Mouse (Mus musculus) neural tube, embryonic 13.5 days (tissue): ENCODE measurements around the gene Stac2. TPM values are rescaled to one million over a fixed set of nuclear protein-coding genes. Genes with fewer than 3 reads are reported as not detected.

Source experiments
- ATAC-seq: fragments of 200-750 bp; cut with Nextera tagmentation; 2 replicates; pipeline ENCODE4 v1.8.0; 2017; ENCODE audit warnings: low read depth, mild to moderate bottlenecking, moderate TSS enrichment, moderate library complexity
- H3K27ac ChIP-seq: fragments of 300-500 bp; sonication (generic); replicated peaks from 2 replicates; pipeline ENCODE4 v1.5.1; 2015; ENCODE audit warnings: moderate library complexity, mild to moderate bottlenecking, inconsistent platforms
- H3K27me3 ChIP-seq: fragments of 300-500 bp; sonication (generic); 2 replicates; pipeline ENCODE4 v1.6.1; 2015; ENCODE audit warnings: mild to moderate bottlenecking, inconsistent platforms
- H3K36me3 ChIP-seq: fragments of 300-500 bp; sonication (generic); 2 replicates; pipeline ENCODE4 v1.6.1; 2015; ENCODE audit warnings: mild to moderate bottlenecking, inconsistent platforms
- H3K4me1 ChIP-seq: fragments of 300-500 bp; sonication (generic); replicated peaks from 2 replicates; pipeline ENCODE4 v1.6.1; 2015; ENCODE audit warnings: inconsistent platforms
- H3K4me2 ChIP-seq: fragments of 300-500 bp; sonication (generic); 2 replicates; pipeline ENCODE4 v1.6.1; 2015; ENCODE audit warnings: inconsistent platforms, mild to moderate bottlenecking, moderate library complexity
- H3K4me3 ChIP-seq: fragments of 300-500 bp; sonication (generic); 2 replicates; pipeline ENCODE4 v1.5.1; 2015; ENCODE audit warnings: mild to moderate bottlenecking, inconsistent platforms
- H3K9ac ChIP-seq: fragments of 300-500 bp; sonication (generic); 2 replicates; pipeline ENCODE4 v1.6.1; 2015; ENCODE audit warnings: moderate library complexity, mild to moderate bottlenecking, inconsistent platforms
- H3K9me3 ChIP-seq: fragments of 300-500 bp; sonication (generic); 2 replicates; pipeline ENCODE4 v1.6.1; 2016; ENCODE audit warnings: inconsistent platforms
- WGBS: fragments of 180-500 bp; shearing (Covaris S2); methylation state at CpG from one replicate; pipeline ENCODE4 v1.1.7; 2015; 5-methylcytosine and 5-hydroxymethylcytosine counted together
- polyA plus RNA-seq: library from polyadenylated mRNA; unstranded; fragments of >200 nt; fragmentation: Nextera tagmentation; extraction: Ambion mirVana; gene quantifications from 2 replicates; pipeline ENCODE4 v1.2.1, GENCODE M21; 2015

Stac2 gene
- polyA plus RNA-seq, 1 experiment from 2014 or later = 13.9 TPM

- H3K4me2 ChIP-seq = peak overlapping the region; percentile 78
- H3K4me1 ChIP-seq = peaks cover 47% of the 10 kb centered on the region
- H3K4me3 ChIP-seq = peak overlapping the region; percentile 95
- ATAC-seq = peak; percentile 1; the same call in 1 of the 2 replicates
- peak overlapping the region; percentile 97 for H3K9ac ChIP-seq
- H3K9me3 ChIP-seq = no peaks in the 10 kb centered on the region
- H3K27ac ChIP-seq = peak overlapping the region; percentile 87
- WGBS = 17% methylated on average over 8 of the region's 8 CpGs
- no peaks in the 10 kb centered on the region for H3K27me3 ChIP-seq
- H3K36me3 ChIP-seq = peaks cover 42% of the 10 kb centered on the region
These were observed 33.2 kb downstream of the Stac2 start for GRCm38 (mm10) chr11:98019883-98020610.

- peak overlapping the region; percentile 87 for H3K27ac ChIP-seq
- 37% methylated on average over 9 of the region's 10 CpGs for WGBS
These were observed 34.2 kb downstream of the Stac2 start for GRCm38 (mm10) chr11:98018858-98019641.

GRCm38 (mm10) chr11:98018222-98018621 is 35.0 kb downstream of the Stac2 start:
- H3K36me3 ChIP-seq = peaks cover 58% of the 10 kb centered on the region
- H3K9me3 ChIP-seq = no peaks in the 10 kb centered on the region
- H3K27me3 ChIP-seq = no peaks in the 10 kb centered on the region
- no peak overlapping the region for H3K4me2 ChIP-seq
- H3K9ac ChIP-seq = peak overlapping the region; percentile 41; the same call in 1 of the 2 replicates
- H3K27ac ChIP-seq = no peak overlapping the region
- H3K4me1 ChIP-seq = peaks cover 42% of the 10 kb centered on the region
- no peak overlapping the region for H3K4me3 ChIP-seq
- no peak for ATAC-seq
- 77% methylated on average over 6 of the region's 6 CpGs for WGBS

More at GRCm38 (mm10) chr11:98018858-98019641, 34.2 kb downstream of the Stac2 start:
- H3K9ac ChIP-seq = peak overlapping the region; percentile 97
- peaks cover 47% of the 10 kb centered on the region for H3K4me1 ChIP-seq
- peaks cover 52% of the 10 kb centered on the region for H3K36me3 ChIP-seq
- H3K9me3 ChIP-seq = no peaks in the 10 kb centered on the region
- ATAC-seq = no peak
- H3K4me3 ChIP-seq = peak overlapping the region; percentile 95; the same call in 1 of the 2 replicates
- H3K4me2 ChIP-seq = peak overlapping the region; percentile 78
- H3K27me3 ChIP-seq = no peaks in the 10 kb centered on the region

GRCm38 (mm10) chr11:98016824-98017223 is 36.4 kb downstream of the Stac2 start:
- ATAC-seq = no peak
- Histone ChIP-seq H3K4me2 (no peak overlapping the region), H3K4me1 (peaks cover 38% of the 10 kb centered on the region), H3K9ac (no peak overlapping the region), H3K36me3 (peaks cover 69% of the 10 kb centered on the region), H3K9me3 (no peaks in the 10 kb centered on the region), H3K4me3 (no peak overlapping the region), H3K27me3 (no peaks in the 10 kb centered on the region), H3K27ac (no peak overlapping the region)
- WGBS = 86% methylated on average over 4 of the region's 4 CpGs

GRCm38 (mm10) chr11:98016177-98016576 is 37.1 kb downstream of the Stac2 start:
- ATAC-seq = no peak
- Histone ChIP-seq H3K36me3 (peaks cover 76% of the 10 kb centered on the region), H3K27ac (no peak overlapping the region), H3K27me3 (no peaks in the 10 kb centered on the region), H3K4me1 (peaks cover 33% of the 10 kb centered on the region), H3K9me3 (no peaks in the 10 kb centered on the region), H3K9ac (no peak overlapping the region), H3K4me3 (no peak overlapping the region), H3K4me2 (no peak overlapping the region)
- 94% methylated on average over 5 of the region's 5 CpGs for WGBS

- no peak for ATAC-seq
- H3K4me2 ChIP-seq = no peak overlapping the region
- peaks cover 95% of the 10 kb centered on the region for H3K36me3 ChIP-seq
- no peak overlapping the region for H3K9ac ChIP-seq
- no peaks in the 10 kb centered on the region for H3K27me3 ChIP-seq
- H3K9me3 ChIP-seq = no peaks in the 10 kb centered on the region
- H3K4me3 ChIP-seq = no peak overlapping the region
- peaks cover under 1% of the 10 kb centered on the region for H3K4me1 ChIP-seq
- H3K27ac ChIP-seq = no peak overlapping the region
- WGBS = 80% methylated on average over 10 of the region's 10 CpGs
These were observed 40.4 kb downstream of the Stac2 start for GRCm38 (mm10) chr11:98012831-98013230.

GRCm38 (mm10) chr11:98011716-98012115 is 41.5 kb downstream of the Stac2 start:
- H3K36me3 ChIP-seq = peaks cover 95% of the 10 kb centered on the region
- 75% methylated on average over 9 of the region's 9 CpGs for WGBS
- no peak for ATAC-seq
- no peaks in the 10 kb centered on the region for H3K27me3 ChIP-seq
- H3K4me1 ChIP-seq = no peaks in the 10 kb centered on the region
- H3K9ac ChIP-seq = no peak overlapping the region
- H3K4me3 ChIP-seq = no peak overlapping the region
- no peaks in the 10 kb centered on the region for H3K9me3 ChIP-seq
- no peak overlapping the region for H3K4me2 ChIP-seq
- H3K27ac ChIP-seq = no peak overlapping the region

GRCm38 (mm10) chr11:98008087-98008486 is 45.2 kb downstream of the Stac2 start:
- H3K4me1 ChIP-seq = peaks cover 12% of the 10 kb centered on the region
- H3K36me3 ChIP-seq = peaks cover 96% of the 10 kb centered on the region
- H3K9ac ChIP-seq = no peak overlapping the region
- no peaks in the 10 kb centered on the region for H3K9me3 ChIP-seq
- no peak overlapping the region for H3K4me2 ChIP-seq
- no peak overlapping the region for H3K4me3 ChIP-seq
- no peaks in the 10 kb centered on the region for H3K27me3 ChIP-seq
- no peak overlapping the region for H3K27ac ChIP-seq
- ATAC-seq = no peak
- WGBS = 86% methylated on average over 11 of the region's 11 CpGs

- Histone ChIP-seq H3K36me3 (peaks cover 81% of the 10 kb centered on the region), H3K9ac (no peak overlapping the region), H3K4me1 (peaks cover 26% of the 10 kb centered on the region), H3K9me3 (no peaks in the 10 kb centered on the region), H3K4me3 (no peak overlapping the region), H3K4me2 (no peak overlapping the region), H3K27me3 (peaks cover 11% of the 10 kb centered on the region; the same call in 1 of the 2 replicates), H3K27ac (no peak overlapping the region)
- no peak for ATAC-seq
- WGBS = 82% methylated on average over 10 of the region's 10 CpGs
These were observed 47.6 kb downstream of the Stac2 start for GRCm38 (mm10) chr11:98005686-98006085.

GRCm38 (mm10) chr11:98005076-98005475 is 48.2 kb downstream of the Stac2 start:
- no peak for ATAC-seq

GRCm38 (mm10) chr11:98004161-98004560 is 49.1 kb downstream of the Stac2 start:
- WGBS = 71% methylated on average over 8 of the region's 8 CpGs
- no peak overlapping the region for H3K9ac ChIP-seq
- no peak for ATAC-seq
- peaks cover 13% of the 10 kb centered on the region; the same call in 1 of the 2 replicates for H3K27me3 ChIP-seq
- no peaks in the 10 kb centered on the region for H3K9me3 ChIP-seq
- H3K4me1 ChIP-seq = peaks cover 32% of the 10 kb centered on the region
- no peak overlapping the region for H3K4me3 ChIP-seq
- peaks cover 66% of the 10 kb centered on the region for H3K36me3 ChIP-seq
- H3K27ac ChIP-seq = peak overlapping the region; percentile 9; the same call in 1 of the 2 replicates
- no peak overlapping the region for H3K4me2 ChIP-seq

More at GRCm38 (mm10) chr11:98005076-98005475, 48.2 kb downstream of the Stac2 start:
- Histone ChIP-seq H3K4me2 (no peak overlapping the region), H3K36me3 (peaks cover 75% of the 10 kb centered on the region), H3K9me3 (no peaks in the 10 kb centered on the region), H3K4me1 (peaks cover 28% of the 10 kb centered on the region), H3K4me3 (no peak overlapping the region), H3K9ac (no peak overlapping the region), H3K27me3 (peaks cover 13% of the 10 kb centered on the region; the same call in 1 of the 2 replicates), H3K27ac (no peak overlapping the region)
- 44% methylated on average over 13 of the region's 13 CpGs for WGBS

GRCm38 (mm10) chr11:98003171-98003671 is 50.0 kb downstream of the Stac2 start:
- 0 out of 2 replicates have a peak overlapping the region, but pooled peaks have one; percentile 0 for H3K9ac ChIP-seq
- H3K27ac ChIP-seq = no peak overlapping the region
- H3K4me1 ChIP-seq = peaks cover 37% of the 10 kb centered on the region
- peaks cover 13% of the 10 kb centered on the region; the same call in 1 of the 2 replicates for H3K27me3 ChIP-seq
- H3K4me3 ChIP-seq = no peak overlapping the region
- WGBS = 25% methylated on average over 17 of the region's 17 CpGs
- peaks cover 57% of the 10 kb centered on the region for H3K36me3 ChIP-seq
- H3K9me3 ChIP-seq = no peaks in the 10 kb centered on the region
- H3K4me2 ChIP-seq = peak overlapping the region; percentile 21; the same call in 1 of the 2 replicates
- ATAC-seq = no peak
